Mouse (Mus musculus): ENCODE results near the gene Gdf10. TPM values are rescaled to one million over a fixed set of nuclear protein-coding genes. Genes with fewer than 3 reads are reported as not detected.

Gene Gdf10
- polyA plus RNA-seq, 1 experiment = not detected

DNA sequence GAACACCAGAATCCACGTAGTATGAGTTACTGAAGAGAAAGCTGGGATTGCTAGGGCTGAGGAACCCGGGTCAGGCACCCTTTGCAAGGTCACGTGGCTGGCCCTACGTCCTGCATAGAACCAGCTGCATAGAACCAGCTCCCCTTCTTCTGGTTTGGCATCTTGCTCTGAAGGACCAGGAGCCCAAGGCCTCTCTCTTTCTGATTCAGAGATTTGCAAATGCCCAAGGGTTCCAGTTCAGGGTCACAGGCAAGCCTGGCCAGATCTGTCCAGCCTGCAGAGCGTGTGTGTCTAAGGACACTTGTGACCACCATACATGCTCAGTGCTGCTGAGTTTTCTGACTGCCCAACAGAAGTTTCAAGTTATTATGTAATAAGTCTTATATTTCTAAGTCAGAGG is 18.8 kb downstream of the Gdf10 start:
- Histone ChIP-seq H3K36me3 (ENCODE audit: control insufficient read depth, insufficient read depth) (no peaks in the 10 kb centered on the region), H3K79me2 (ENCODE audit: control insufficient read depth, insufficient read depth) (no peaks in the 10 kb centered on the region), H3K27me3 (ENCODE audit: control insufficient read depth, insufficient read depth, insufficient read length) (no peaks in the 10 kb centered on the region), H3ac (ENCODE audit: control insufficient read depth, insufficient read length, low read depth) (no peak overlapping the region), H3K4me3 (ENCODE audit: insufficient read depth, poor library complexity, severe bottlenecking) (no peak overlapping the region), H3K79me3 (ENCODE audit: low read depth) (no peaks in the 10 kb centered on the region)
- no peak for TF ChIP-seq MYOD1 (IDR thresholded peaks at IDR 0.05; ENCODE audit: control insufficient read depth, insufficient read length, low read depth)

DNA sequence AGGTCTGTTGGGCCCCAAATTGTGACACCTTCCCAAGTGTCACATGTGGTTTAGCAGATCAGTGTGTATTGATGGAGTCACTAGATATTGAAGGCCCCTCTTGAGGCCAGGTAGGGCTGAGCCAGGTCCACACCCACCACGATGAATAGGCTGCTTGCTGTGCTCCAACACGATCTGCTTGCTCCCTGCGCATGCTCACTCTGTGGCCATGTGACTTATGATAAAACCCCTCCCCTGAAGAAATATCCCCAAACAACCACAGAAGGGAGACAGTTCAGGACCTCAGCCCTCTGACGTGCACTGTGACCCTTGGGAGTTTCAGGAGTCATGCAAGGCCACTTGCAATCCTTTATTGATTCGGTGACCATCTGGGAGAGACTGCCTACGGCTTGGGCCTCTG is 22.7 kb downstream of the Gdf10 start:
- no peak for TF ChIP-seq CEBPB (IDR thresholded peaks at IDR 0.05; ENCODE audit: low read depth)
- TF ChIP-seq MYOG (IDR thresholded peaks at IDR 0.05; ENCODE audit: control insufficient read depth, extremely low read depth, insufficient read length) = no peak
- no peak for TF ChIP-seq MYOD1 (IDR thresholded peaks at IDR 0.05; ENCODE audit: control insufficient read depth, insufficient read length, low read depth)
- TF ChIP-seq MAX (IDR thresholded peaks at IDR 0.05) = no peak
- no peak for TF ChIP-seq CTCF (IDR thresholded peaks at IDR 0.05; ENCODE audit: control insufficient read depth, insufficient read depth, insufficient read length)
- TF ChIP-seq USF1 (IDR thresholded peaks at IDR 0.05; ENCODE audit: low read depth) = no peak
- TF ChIP-seq FOSL1 (IDR thresholded peaks at IDR 0.05; ENCODE audit: insufficient read depth, low read length, poor library complexity, severe bottlenecking) = no peak
- H3K27me3 ChIP-seq (ENCODE audit: control insufficient read depth, insufficient read depth, insufficient read length) = no peaks in the 10 kb centered on the region
- no peak overlapping the region for H3ac ChIP-seq (ENCODE audit: control insufficient read depth, insufficient read length, low read depth)

DNA sequence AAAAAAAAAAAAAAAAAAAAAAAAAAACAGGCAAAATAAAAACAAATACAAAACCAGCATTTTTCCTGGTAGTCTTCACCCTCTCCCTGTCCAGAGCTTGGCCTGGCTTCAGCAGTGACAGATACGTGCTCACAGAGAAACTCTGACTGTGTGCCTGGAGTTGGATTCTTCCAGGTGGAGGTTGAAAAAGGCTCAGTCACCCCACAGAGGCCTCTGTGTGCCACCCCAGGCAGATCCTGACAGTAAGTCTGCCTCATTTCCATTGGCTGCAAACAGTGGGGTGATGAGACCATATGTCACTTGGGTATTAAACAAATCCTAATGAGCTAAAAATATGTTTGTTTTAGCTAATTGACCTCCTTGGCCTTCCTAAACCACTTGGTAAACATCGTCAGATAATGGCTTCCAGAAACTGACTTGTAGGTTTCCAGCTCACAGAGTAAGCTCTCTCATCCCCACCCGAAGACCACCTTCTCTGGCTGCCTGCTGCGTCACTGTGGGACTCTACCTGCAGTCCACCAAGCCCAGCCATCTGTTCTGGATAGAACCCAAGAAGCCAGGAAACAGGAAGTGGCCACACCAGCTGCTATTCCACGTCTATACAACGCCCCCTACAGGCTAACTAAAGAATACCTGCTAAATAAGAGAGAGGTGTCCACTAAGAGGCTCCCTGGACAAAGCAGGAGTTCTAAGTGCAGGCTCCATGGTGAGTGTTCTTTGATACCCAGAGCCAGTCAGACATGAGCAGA is 29.0 kb downstream of the Gdf10 start:
- Histone ChIP-seq H3K4me3 (ENCODE audit: insufficient read depth, poor library complexity, severe bottlenecking) (no peak overlapping the region), H3K36me3 (ENCODE audit: control insufficient read depth, insufficient read depth) (no peaks in the 10 kb centered on the region), H3K27me3 (ENCODE audit: control insufficient read depth, insufficient read depth, insufficient read length) (peaks cover 20% of the 10 kb centered on the region), H3K79me2 (ENCODE audit: control insufficient read depth, insufficient read depth) (no peaks in the 10 kb centered on the region), H3ac (ENCODE audit: control insufficient read depth, insufficient read length, low read depth) (no peak overlapping the region), H3K79me3 (ENCODE audit: low read depth) (no peaks in the 10 kb centered on the region)
- TF ChIP-seq CEBPB (IDR thresholded peaks at IDR 0.05; ENCODE audit: low read depth) (no peak), MAX (IDR thresholded peaks at IDR 0.05) (no peak), USF1 (IDR thresholded peaks at IDR 0.05; ENCODE audit: low read depth) (no peak), FOSL1 (IDR thresholded peaks at IDR 0.05; ENCODE audit: insufficient read depth, low read length, poor library complexity, severe bottlenecking) (no peak), MYOG (IDR thresholded peaks at IDR 0.05; ENCODE audit: control insufficient read depth, extremely low read depth, insufficient read length) (no peak), MYOD1 (IDR thresholded peaks at IDR 0.05; ENCODE audit: control insufficient read depth, insufficient read length, low read depth) (no peak), CTCF (IDR thresholded peaks at IDR 0.05; ENCODE audit: control insufficient read depth, insufficient read depth, insufficient read length) (no peak)

More for the DNA sequence above, 22.7 kb downstream of the Gdf10 start:
- Histone ChIP-seq H3K79me2 (ENCODE audit: control insufficient read depth, insufficient read depth) (no peaks in the 10 kb centered on the region), H3K79me3 (ENCODE audit: low read depth) (no peaks in the 10 kb centered on the region), H3K36me3 (ENCODE audit: control insufficient read depth, insufficient read depth) (no peaks in the 10 kb centered on the region), H3K4me3 (ENCODE audit: insufficient read depth, poor library complexity, severe bottlenecking) (no peak overlapping the region)

DNA sequence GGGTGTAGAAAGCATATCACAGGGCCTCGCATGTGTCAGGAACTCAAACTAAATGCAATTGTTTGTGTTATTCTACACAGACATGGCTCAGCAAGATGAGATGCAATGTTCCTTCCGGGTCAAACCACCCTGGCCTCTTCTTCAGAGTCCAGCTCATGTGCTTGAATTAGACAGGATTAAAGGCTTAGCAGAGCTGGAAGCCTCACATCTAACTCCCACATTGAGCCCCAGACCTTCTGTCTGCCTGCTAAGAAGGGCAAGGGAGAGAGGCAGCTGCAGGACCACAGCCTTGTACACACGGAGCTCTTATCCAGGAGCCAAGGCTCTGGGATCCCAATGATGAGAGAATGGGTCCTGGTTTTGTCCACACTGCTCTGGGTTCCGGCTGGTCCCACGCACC is 30.4 kb downstream of the Gdf10 start, which contains the start of gene Rbp3:
Gene Rbp3 (plus strand): TSS at position 243 of the 400 bp plus-strand sequence.
- no peaks in the 10 kb centered on the region for H3K79me3 ChIP-seq (ENCODE audit: low read depth)
- H3ac ChIP-seq (ENCODE audit: control insufficient read depth, insufficient read length, low read depth) = no peak within 1 kb of the TSS
- peaks cover 31% of the 10 kb centered on the region for H3K27me3 ChIP-seq (ENCODE audit: control insufficient read depth, insufficient read depth, insufficient read length)
- H3K4me3 ChIP-seq (ENCODE audit: insufficient read depth, poor library complexity, severe bottlenecking) = no peak within 1 kb of the TSS
- no peaks in the 10 kb centered on the region for H3K36me3 ChIP-seq (ENCODE audit: control insufficient read depth, insufficient read depth)
- no peaks in the 10 kb centered on the region for H3K79me2 ChIP-seq (ENCODE audit: control insufficient read depth, insufficient read depth)
- TF ChIP-seq FOSL1 (IDR thresholded peaks at IDR 0.05; ENCODE audit: insufficient read depth, low read length, poor library complexity, severe bottlenecking) = no peak
- no peak for TF ChIP-seq MYOD1 (IDR thresholded peaks at IDR 0.05; ENCODE audit: control insufficient read depth, insufficient read length, low read depth)
- TF ChIP-seq MYOG (IDR thresholded peaks at IDR 0.05; ENCODE audit: control insufficient read depth, extremely low read depth, insufficient read length) = no peak
- no peak for TF ChIP-seq CEBPB (IDR thresholded peaks at IDR 0.05; ENCODE audit: low read depth)
- no peak for TF ChIP-seq MAX (IDR thresholded peaks at IDR 0.05)
- no peak for TF ChIP-seq CTCF (IDR thresholded peaks at IDR 0.05; ENCODE audit: control insufficient read depth, insufficient read depth, insufficient read length)
- no peak for TF ChIP-seq USF1 (IDR thresholded peaks at IDR 0.05; ENCODE audit: low read depth)

DNA sequence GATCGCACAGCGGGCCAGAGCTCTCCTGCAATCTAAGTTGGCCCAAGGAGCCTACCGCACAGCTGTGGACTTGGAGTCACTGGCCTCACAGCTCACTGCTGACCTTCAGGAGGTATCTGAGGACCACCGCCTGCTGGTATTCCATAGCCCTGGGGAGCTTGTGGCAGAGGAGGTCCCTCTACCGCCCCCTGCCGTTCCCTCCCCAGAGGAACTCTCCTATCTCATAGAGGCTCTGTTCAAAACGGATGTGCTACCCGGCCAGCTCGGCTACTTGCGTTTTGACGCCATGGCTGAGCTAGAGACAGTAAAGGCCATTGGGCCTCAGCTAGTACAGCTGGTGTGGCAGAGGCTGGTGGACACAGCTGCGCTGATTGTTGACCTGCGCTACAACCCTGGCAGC is 32.7 kb downstream of the Gdf10 start:
- Histone ChIP-seq H3K36me3 (ENCODE audit: control insufficient read depth, insufficient read depth) (no peaks in the 10 kb centered on the region), H3K27me3 (ENCODE audit: control insufficient read depth, insufficient read depth, insufficient read length) (peaks cover 31% of the 10 kb centered on the region), H3K4me3 (ENCODE audit: insufficient read depth, poor library complexity, severe bottlenecking) (no peak overlapping the region), H3K79me3 (ENCODE audit: low read depth) (no peaks in the 10 kb centered on the region), H3ac (ENCODE audit: control insufficient read depth, insufficient read length, low read depth) (no peak overlapping the region), H3K79me2 (ENCODE audit: control insufficient read depth, insufficient read depth) (no peaks in the 10 kb centered on the region)
- TF ChIP-seq FOSL1 (IDR thresholded peaks at IDR 0.05; ENCODE audit: insufficient read depth, low read length, poor library complexity, severe bottlenecking) (no peak), MAX (IDR thresholded peaks at IDR 0.05) (no peak), MYOG (IDR thresholded peaks at IDR 0.05; ENCODE audit: control insufficient read depth, extremely low read depth, insufficient read length) (no peak), CTCF (IDR thresholded peaks at IDR 0.05; ENCODE audit: control insufficient read depth, insufficient read depth, insufficient read length) (no peak), USF1 (IDR thresholded peaks at IDR 0.05; ENCODE audit: low read depth) (no peak), CEBPB (IDR thresholded peaks at IDR 0.05; ENCODE audit: low read depth) (no peak), MYOD1 (IDR thresholded peaks at IDR 0.05; ENCODE audit: control insufficient read depth, insufficient read length, low read depth) (no peak)

DNA sequence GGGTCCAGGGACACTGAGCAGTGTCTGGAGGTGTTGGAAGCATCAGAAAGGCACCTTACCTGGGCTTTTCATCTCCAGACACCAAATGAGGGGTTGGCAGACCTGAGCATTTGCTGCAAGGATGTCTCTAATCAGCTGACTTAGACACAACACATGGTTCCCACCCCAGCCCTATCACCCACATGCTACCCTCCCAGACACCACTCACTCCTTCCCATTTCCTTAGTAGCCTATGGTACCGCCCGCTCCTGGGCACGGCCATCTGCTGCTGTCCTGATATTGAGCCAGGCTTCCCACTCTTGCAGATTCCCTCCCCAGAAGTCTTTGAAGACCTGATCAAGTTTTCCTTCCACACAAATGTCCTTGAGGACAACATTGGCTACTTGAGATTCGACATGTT is 34.8 kb downstream of the Gdf10 start:
- Histone ChIP-seq H3K79me2 (ENCODE audit: control insufficient read depth, insufficient read depth) (no peaks in the 10 kb centered on the region), H3K36me3 (ENCODE audit: control insufficient read depth, insufficient read depth) (no peaks in the 10 kb centered on the region), H3ac (ENCODE audit: control insufficient read depth, insufficient read length, low read depth) (no peak overlapping the region), H3K79me3 (ENCODE audit: low read depth) (no peaks in the 10 kb centered on the region), H3K27me3 (ENCODE audit: control insufficient read depth, insufficient read depth, insufficient read length) (peaks cover 31% of the 10 kb centered on the region), H3K4me3 (ENCODE audit: insufficient read depth, poor library complexity, severe bottlenecking) (no peak overlapping the region)
- TF ChIP-seq MAX (IDR thresholded peaks at IDR 0.05) = no peak

Data from C2C12 (cell line).